Mouse (Mus musculus): Measurements from ENCODE around the gene Slc13a4.

- no peak for TF ChIP-seq CTCF (IDR thresholded peaks at IDR 0.05; ENCODE audit: extremely low read depth, insufficient read length, insufficient replicate concordance, low read depth, low read length)
- TF ChIP-seq POLR2A (IDR thresholded peaks at IDR 0.05; ENCODE audit: low read depth, low read length) = no peak
These were observed 36.7 kb downstream of the Slc13a4 start for GRCm38 (mm10) chr6:35271094-35271855.

All from small intestine, adult 2 months (tissue).